Comparison of ENCODE assay signal across 32 mouse cellular contexts in the genomic region with DNA sequence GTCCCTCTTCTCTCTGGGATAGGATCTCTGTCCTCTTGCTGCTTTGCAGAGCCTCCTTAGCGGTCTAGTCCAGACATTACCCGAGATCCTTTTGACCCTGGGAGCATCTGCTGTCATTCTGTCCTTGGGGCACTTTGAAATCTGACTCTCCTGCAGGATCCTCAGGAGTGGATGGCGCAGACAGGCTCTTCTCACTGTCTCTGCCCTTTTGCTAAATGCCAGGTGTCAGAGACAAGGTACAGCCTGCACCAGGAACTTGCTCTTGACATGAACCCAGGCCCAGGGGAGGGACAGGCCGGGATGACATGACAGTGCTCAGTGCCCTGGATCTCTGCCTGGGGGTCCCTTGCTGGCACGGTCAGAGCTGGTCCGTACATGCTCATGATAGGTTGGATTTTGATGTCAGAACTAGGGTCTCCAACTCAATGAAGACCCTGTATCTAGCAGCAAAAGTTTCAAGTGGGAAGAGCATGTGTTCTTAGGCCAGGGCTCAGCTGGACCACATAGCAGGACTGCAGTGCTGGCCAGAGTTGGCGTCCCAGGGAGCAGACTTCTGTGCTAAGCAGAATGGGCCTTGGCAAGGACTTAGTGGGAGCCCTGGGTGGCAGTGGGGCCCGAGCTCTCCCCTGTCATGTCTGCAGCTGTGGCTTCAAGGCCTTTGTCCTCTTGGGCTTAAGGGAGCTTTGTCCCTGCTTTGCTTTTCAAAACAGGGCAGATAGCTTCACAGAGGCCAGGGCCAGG. TPM values are rescaled to one million over a fixed set of nuclear protein-coding genes. Genes with fewer than 3 reads are reported as not detected.
DNase-seq lines count a peak whose midpoint lies in the region; ATAC-seq lines count a peak whose summit lies in the region.
"Had no signal": no experiment of that assay in that cellular context is flagged by ENCODE, and none has a peak within 500 bp of the region (broad histone marks: within the 10 kb centered on the region; RNA-seq: fewer than 3 reads in every experiment).

No protein-coding gene starts in this region.

- H3K4me2 ChIP-seq in heart, embryonic 14.5 days (ENCODE audit: low read length), result no peak overlapping the region
- H3K4me2 ChIP-seq in midbrain, embryonic 11.5 days, result no peak overlapping the region
- H3K4me2 ChIP-seq in limb, embryonic 13.5 days (replicated peaks), result no peak overlapping the region
- H3K4me2 ChIP-seq: embryonic facial prominence, embryonic 15.5 days; forebrain, embryonic 15.5 days; liver, embryonic 12.5 days; neural tube, embryonic 12.5 days had no signal

- no peaks in the 10 kb centered on the region for H3K36me3 ChIP-seq in heart, embryonic 14.5 days (ENCODE audit: control insufficient read depth, insufficient read depth, low read length)
- no peaks in the 10 kb centered on the region for H3K36me3 ChIP-seq in midbrain, embryonic 10.5 days
- H3K36me3 ChIP-seq in midbrain, embryonic 11.5 days (ENCODE audit: control insufficient read depth, insufficient read depth, low read length), result no peaks in the 10 kb centered on the region
- no peaks in the 10 kb centered on the region for H3K36me3 ChIP-seq in limb, embryonic 13.5 days
- H3K36me3 ChIP-seq: embryonic facial prominence, embryonic 15.5 days; forebrain, embryonic 15.5 days; liver, embryonic 12.5 days; neural tube, embryonic 12.5 days had no signal

- peaks cover 18 to 23% of the 10 kb centered on the region in 2 experiments for H3K4me1 ChIP-seq in heart, embryonic 14.5 days (ENCODE audit: control insufficient read depth in 2 of 2, insufficient read depth in 2 of 2, low read length in 2 of 2)
- peaks cover 54% of the 10 kb centered on the region for H3K4me1 ChIP-seq in midbrain, embryonic 10.5 days
- peaks cover 6% of the 10 kb centered on the region for H3K4me1 ChIP-seq in midbrain, embryonic 11.5 days (ENCODE audit: control insufficient read depth, insufficient read depth, low read length)
- peaks cover 21% of the 10 kb centered on the region for H3K4me1 ChIP-seq in limb, embryonic 13.5 days

- H3K27ac ChIP-seq in heart, embryonic 14.5 days (replicated peaks in 1 of 2; ENCODE audit: control insufficient read depth in 1 of 2, insufficient read depth in 1 of 2, low read depth in 2 of 2, low read length in 2 of 2), result no peak overlapping the region
- peak overlapping the region; percentile 60 for H3K27ac ChIP-seq in midbrain, embryonic 10.5 days (replicated peaks)
- H3K27ac ChIP-seq in midbrain, embryonic 11.5 days (ENCODE audit: low read depth, low read length), result no peak overlapping the region
- H3K27ac ChIP-seq in limb, embryonic 13.5 days, result no peak overlapping the region
- H3K27ac ChIP-seq: embryonic facial prominence, embryonic 15.5 days; forebrain, embryonic 15.5 days; left cerebral cortex, adult 2 months; liver, embryonic 12.5 days; neural tube, embryonic 12.5 days had no signal

- peak overlapping the region; percentile 50; the same call in 1 of the 2 replicates for H3K9ac ChIP-seq in heart, embryonic 14.5 days (ENCODE audit: low read length)
- H3K9ac ChIP-seq in midbrain, embryonic 11.5 days (ENCODE audit: low read length), result no peak overlapping the region
- 0 out of 2 replicates have a peak overlapping the region, but pooled peaks have one; percentile 25 for H3K9ac ChIP-seq in limb, embryonic 13.5 days
- H3K9ac ChIP-seq: embryonic facial prominence, embryonic 15.5 days; forebrain, embryonic 15.5 days; liver, embryonic 12.5 days; neural tube, embryonic 12.5 days had no signal

- ATAC-seq in heart, embryonic 14.5 days (ENCODE audit: insufficient number of reproducible peaks, insufficient read depth, low FRiP score, low read depth), result no peak
- ATAC-seq in midbrain, embryonic 11.5 days (ENCODE audit: low FRiP score), result no peak
- no peak for ATAC-seq in limb, embryonic 13.5 days (ENCODE audit: low FRiP score, low read depth)
- ATAC-seq: CD4-positive, CD25-positive, alpha-beta regulatory T cell, adult 4 months; forebrain, embryonic 15.5 days; liver, embryonic 12.5 days had no signal

- peak; percentile 19 for DNase-seq in embryo, embryonic 9.5 days (ENCODE audit: extremely low spot score)
- no peak for DNase-seq in embryo, embryonic 10.5 days (ENCODE audit: low spot score)
- DNase-seq in heart, adult 18-20 months, result no peak
- DNase-seq in midbrain, embryonic 10.5 days (ENCODE audit: low spot score), result no peak
- DNase-seq in midbrain, embryonic 11.5 days (ENCODE audit: low spot score, missing footprints), result no peak
- DNase-seq in c-Kit-positive CD71-positive TER-119-positive erythroid progenitor cells, embryonic 14.5 days (ENCODE audit: low spot score), result no peak
- DNase-seq: adrenal gland, postnatal 36 days; cerebellum, adult 11 months; cerebellum, adult 9-11 months; kidney, adult 18-20 months; kidney, postnatal 4 days; layer of hippocampus, adult 9-11 months; left cerebral cortex, postnatal 4 days; lung, adult 2 months; lung, postnatal 14 days; midbrain, embryonic 14.5 days; retina, postnatal 1 day; right cerebral cortex, postnatal 25 days; thymus, postnatal 25 days had no signal

- WGBS in heart, embryonic 14.5 days, result 72% methylated on average over 8 of the region's 8 CpGs
- 59% methylated on average over 8 of the region's 8 CpGs for WGBS in midbrain, embryonic 10.5 days
- 56% methylated on average over 8 of the region's 8 CpGs for WGBS in midbrain, embryonic 11.5 days
- 44% methylated on average over 8 of the region's 8 CpGs for WGBS in limb, embryonic 13.5 days

- H3K9me3 ChIP-seq in heart, embryonic 14.5 days (ENCODE audit: control insufficient read depth, low read length), result no peaks in the 10 kb centered on the region
- H3K9me3 ChIP-seq in midbrain, embryonic 10.5 days (replicated peaks), result no peaks in the 10 kb centered on the region
- no peaks in the 10 kb centered on the region for H3K9me3 ChIP-seq in midbrain, embryonic 11.5 days (ENCODE audit: control insufficient read depth, low read length)
- no peaks in the 10 kb centered on the region for H3K9me3 ChIP-seq in limb, embryonic 13.5 days
- H3K9me3 ChIP-seq: embryonic facial prominence, embryonic 15.5 days; forebrain, embryonic 15.5 days; liver, embryonic 12.5 days; neural tube, embryonic 12.5 days had no signal

- no peaks in the 10 kb centered on the region; the same call in 1 of the 2 replicates for H3K27me3 ChIP-seq in heart, embryonic 14.5 days (ENCODE audit: control insufficient read depth, insufficient read depth, low read length)
- H3K27me3 ChIP-seq in midbrain, embryonic 10.5 days (ENCODE audit: low read depth, poor library complexity, severe bottlenecking), result peaks cover 31% of the 10 kb centered on the region
- H3K27me3 ChIP-seq in midbrain, embryonic 11.5 days (ENCODE audit: control insufficient read depth, insufficient read depth, low read length), result peaks cover 9% of the 10 kb centered on the region
- H3K27me3 ChIP-seq in limb, embryonic 13.5 days, result peaks cover 12% of the 10 kb centered on the region; the same call in 1 of the 2 replicates
- H3K27me3 ChIP-seq: forebrain, embryonic 15.5 days had no signal

- H3K4me3 ChIP-seq in heart, embryonic 14.5 days (ENCODE audit: control insufficient read depth in 1 of 2, insufficient read depth in 1 of 2, low read depth in 1 of 2, low read length in 2 of 2), result no peak overlapping the region
- no peak overlapping the region for H3K4me3 ChIP-seq in midbrain, embryonic 10.5 days
- no peak overlapping the region for H3K4me3 ChIP-seq in midbrain, embryonic 11.5 days (ENCODE audit: low read depth, low read length)
- no peak overlapping the region for H3K4me3 ChIP-seq in limb, embryonic 13.5 days
- H3K4me3 ChIP-seq: embryonic facial prominence, embryonic 15.5 days; forebrain, embryonic 15.5 days; left cerebral cortex, adult 2 months; liver, embryonic 12.5 days; neural tube, embryonic 12.5 days had no signal

RNA-seq across cellular contexts. Expression of gene 1600014C23Rik, which starts 5.5 kb away (rescaled TPM):
- 0.73 and 1.0 TPM in 2 replicates for polyA plus RNA-seq in heart, embryonic 14.5 days (2014; fragmentation: Nextera tagmentation; extraction: Ambion mirVana)
- 1 to 10 TPM in 1 of 2 experiments, not detected in 1; 1.3 TPM for total RNA-seq in heart, adult 18-20 months (2021)
- polyA plus RNA-seq in midbrain, embryonic 10.5 days (2016; fragmentation: Nextera tagmentation; extraction: Ambion mirVana), result 0.48 and 0.58 TPM in 2 replicates
- polyA plus RNA-seq in midbrain, embryonic 11.5 days (2014; fragmentation: Nextera tagmentation; extraction: Ambion mirVana), result 0.48 TPM in 1 of 2 replicates, not detected in the other
- polyA plus RNA-seq in limb, embryonic 13.5 days (2015; fragmentation: Nextera tagmentation; extraction: Ambion mirVana), result not detected in 2 replicates
- total RNA-seq: adrenal gland, postnatal 36 days; common myeloid progenitor, adult 5-6 weeks; granulocyte monocyte progenitor cell, adult 5-6 weeks; left cerebral cortex, adult 2 months; left cerebral cortex, postnatal 4 days; megakaryocyte progenitor cell, adult 5-6 weeks had no signal
- polyA plus RNA-seq: CD4-positive, CD25-positive, alpha-beta regulatory T cell, adult 4 months; embryonic facial prominence, embryonic 15.5 days; forebrain, embryonic 15.5 days; kidney, embryonic 16.5 days; liver, embryonic 12.5 days; lung, adult 2 months; midbrain, embryonic 14.5 days; neural tube, embryonic 12.5 days; spleen, adult 2 months had no signal

RNA-seq across cellular contexts. Expression of gene Tmem63b, which starts 41.4 kb away (rescaled TPM):
- polyA plus RNA-seq in heart, embryonic 14.5 days (2014; fragmentation: Nextera tagmentation; extraction: Ambion mirVana), result 31.2 and 32.4 TPM in 2 replicates
- total RNA-seq in heart, adult 18-20 months (2021), result 10 to 100 TPM; 91.7 to 95.7 TPM
- 60.5 and 82.0 TPM in 2 replicates for polyA plus RNA-seq in midbrain, embryonic 10.5 days (2016; fragmentation: Nextera tagmentation; extraction: Ambion mirVana)
- polyA plus RNA-seq in midbrain, embryonic 11.5 days (2014; fragmentation: Nextera tagmentation; extraction: Ambion mirVana), result 43.3 and 49.3 TPM in 2 replicates
- 33.1 and 36.7 TPM in 2 replicates for polyA plus RNA-seq in limb, embryonic 13.5 days (2015; fragmentation: Nextera tagmentation; extraction: Ambion mirVana)

RNA-seq across cellular contexts. Expression of gene Mrpl14, which starts 42.0 kb away (rescaled TPM):
- polyA plus RNA-seq in heart, embryonic 14.5 days (2014; fragmentation: Nextera tagmentation; extraction: Ambion mirVana), result 148 and 155 TPM in 2 replicates
- 100 to 1,000 TPM; 160 to 167 TPM for total RNA-seq in heart, adult 18-20 months (2021)
- polyA plus RNA-seq in midbrain, embryonic 10.5 days (2016; fragmentation: Nextera tagmentation; extraction: Ambion mirVana), result 148 and 155 TPM in 2 replicates
- polyA plus RNA-seq in midbrain, embryonic 11.5 days (2014; fragmentation: Nextera tagmentation; extraction: Ambion mirVana), result 111 and 114 TPM in 2 replicates
- polyA plus RNA-seq in limb, embryonic 13.5 days (2015; fragmentation: Nextera tagmentation; extraction: Ambion mirVana), result 136 and 140 TPM in 2 replicates
